Mouse (Mus musculus) layer of hippocampus, adult 9-10 months (tissue): ENCODE data around the gene Pld6.

Source experiments
- DNase-seq: peaks from one replicate; pipeline ENCODE4 v3.0.0; 2022; ENCODE audit warnings: low spot score

Pld6 gene

DNA sequence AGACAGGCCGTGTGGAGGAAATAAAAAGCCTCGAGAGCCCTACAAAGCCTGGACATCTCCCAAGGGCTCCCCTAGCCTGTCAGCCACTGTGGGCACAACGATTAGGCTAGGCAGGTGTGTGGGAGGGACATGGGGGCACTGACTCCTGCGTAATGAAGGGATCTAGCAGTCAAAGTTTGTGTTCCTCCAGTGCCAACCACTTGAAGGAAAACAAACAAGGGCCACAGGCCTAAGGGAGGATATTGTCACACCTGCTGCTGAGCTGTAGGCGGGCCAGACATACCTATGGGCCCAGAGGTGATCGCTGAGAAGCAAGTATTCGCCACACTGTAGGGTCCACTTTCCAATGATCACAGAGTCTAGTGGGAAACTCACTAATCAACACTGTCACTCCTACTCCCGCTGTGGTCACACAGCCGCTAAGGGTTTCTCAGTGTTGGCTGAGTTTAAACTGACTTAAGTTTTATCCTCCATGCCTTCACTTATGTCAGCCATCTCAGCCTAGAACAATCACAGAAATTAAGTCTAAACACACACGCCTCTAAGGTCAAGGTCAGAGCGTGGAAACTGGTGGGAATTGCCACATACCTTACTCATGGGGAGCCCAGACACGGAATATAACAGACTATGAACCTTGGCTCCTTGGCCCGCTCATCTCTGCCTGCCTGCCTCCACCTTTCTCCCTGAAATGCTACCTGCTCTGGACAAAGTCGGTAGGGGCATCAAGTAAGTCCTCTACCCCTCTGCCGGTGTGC lies 824 bp downstream of the Pld6 start:
- DNase-seq: no peak

DNA sequence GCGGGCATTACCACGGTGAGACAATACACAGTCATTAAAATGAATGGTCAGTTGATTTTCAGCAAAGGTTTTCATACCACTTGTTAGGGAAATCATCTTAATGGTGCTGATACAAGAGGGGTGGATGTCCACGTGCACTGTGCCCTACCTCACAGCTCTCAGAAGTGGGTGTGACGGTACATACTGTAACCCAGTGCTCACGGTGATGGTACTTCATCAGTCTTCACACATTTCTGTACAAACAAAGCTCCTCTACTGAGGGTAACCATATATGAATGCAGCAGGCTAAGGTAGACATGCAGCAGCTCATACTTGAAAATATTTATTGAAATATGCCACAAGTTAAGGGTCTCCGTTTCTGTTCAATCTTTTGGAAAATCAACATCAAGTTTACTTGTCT lies 3.9 kb downstream of the Pld6 start:
- no peak for DNase-seq

DNA sequence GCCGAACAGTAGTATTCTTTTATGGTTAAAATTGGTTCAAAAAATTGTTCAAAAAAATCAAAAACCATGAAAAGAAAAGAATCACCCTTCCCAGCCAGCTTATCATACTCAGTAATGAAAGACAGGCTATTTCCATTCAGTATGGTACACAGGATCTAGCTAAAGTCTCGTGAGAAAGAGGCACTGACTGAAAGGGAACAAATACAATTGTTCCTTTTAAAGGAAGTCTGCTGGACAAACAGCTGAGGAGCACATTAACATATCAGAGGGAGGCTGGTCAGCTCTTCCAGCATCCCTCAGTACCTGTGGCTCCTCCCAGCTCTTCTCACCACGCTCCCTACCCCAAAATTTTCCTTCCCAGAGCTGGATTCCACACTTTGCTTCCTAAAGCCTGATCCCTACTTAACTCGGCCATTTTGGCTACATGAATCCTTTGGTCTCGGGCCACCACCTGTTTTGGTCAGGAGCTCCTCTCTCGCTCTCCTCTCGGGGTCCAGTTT lies 5.3 kb downstream of the Pld6 start:
- no peak for DNase-seq

DNA sequence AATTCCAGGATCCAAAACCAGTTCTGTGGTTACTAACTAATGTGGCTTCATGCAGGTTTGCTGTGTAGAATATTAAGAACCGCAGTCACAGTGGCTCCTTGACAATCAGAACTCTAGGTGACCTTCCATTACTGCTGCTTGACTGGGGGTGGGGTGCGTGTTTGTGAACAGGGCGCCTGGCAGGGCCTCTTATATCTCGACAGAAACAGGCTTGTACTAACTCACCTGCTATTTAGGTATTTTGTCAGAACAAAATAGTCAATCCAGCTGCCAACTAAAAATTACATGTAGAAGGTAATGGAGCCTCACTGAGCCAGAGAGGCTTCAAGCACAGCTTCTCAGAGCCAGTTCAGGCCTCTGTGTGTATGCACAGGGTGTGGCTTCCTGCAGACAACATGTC lies 7.2 kb downstream of the Pld6 start:
- no peak for DNase-seq

DNA sequence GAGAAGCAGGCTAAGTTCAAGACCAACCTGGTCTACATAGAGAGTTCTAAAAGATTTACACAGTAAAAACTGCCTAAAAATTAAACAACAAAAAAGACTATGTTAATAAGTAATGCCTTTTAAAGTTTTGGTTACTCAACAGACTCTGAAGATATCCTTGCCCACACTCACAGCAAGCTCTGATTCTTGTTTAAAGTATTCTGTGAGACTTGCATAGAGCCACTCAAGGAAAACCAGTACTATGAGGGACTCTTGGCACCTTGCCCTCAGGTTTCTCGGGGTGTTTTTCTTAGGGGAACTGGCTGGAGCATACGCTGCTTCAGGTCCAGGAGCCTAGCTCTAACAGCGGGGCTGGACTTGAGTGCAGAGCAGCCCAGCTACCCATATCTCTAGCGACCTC lies 8.0 kb downstream of the Pld6 start:
- DNase-seq: no peak

DNA sequence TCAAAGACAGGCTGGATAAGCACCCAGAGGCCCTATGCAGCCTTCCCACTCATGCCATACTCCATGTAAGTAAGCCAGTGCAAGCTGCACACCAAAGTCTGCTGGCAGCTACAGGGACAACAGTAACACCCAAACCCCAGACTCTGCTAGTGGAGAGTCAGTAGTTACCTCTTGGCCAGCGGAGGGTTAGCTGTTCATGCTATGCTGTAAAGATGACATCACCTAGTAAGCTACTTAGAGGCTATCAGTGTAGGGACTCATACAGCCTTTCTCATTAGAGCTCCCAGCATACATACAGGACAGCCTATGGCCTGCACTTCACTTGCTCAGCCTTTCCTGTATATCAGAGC lies 8.6 kb downstream of the Pld6 start:
- DNase-seq: no peak

DNA sequence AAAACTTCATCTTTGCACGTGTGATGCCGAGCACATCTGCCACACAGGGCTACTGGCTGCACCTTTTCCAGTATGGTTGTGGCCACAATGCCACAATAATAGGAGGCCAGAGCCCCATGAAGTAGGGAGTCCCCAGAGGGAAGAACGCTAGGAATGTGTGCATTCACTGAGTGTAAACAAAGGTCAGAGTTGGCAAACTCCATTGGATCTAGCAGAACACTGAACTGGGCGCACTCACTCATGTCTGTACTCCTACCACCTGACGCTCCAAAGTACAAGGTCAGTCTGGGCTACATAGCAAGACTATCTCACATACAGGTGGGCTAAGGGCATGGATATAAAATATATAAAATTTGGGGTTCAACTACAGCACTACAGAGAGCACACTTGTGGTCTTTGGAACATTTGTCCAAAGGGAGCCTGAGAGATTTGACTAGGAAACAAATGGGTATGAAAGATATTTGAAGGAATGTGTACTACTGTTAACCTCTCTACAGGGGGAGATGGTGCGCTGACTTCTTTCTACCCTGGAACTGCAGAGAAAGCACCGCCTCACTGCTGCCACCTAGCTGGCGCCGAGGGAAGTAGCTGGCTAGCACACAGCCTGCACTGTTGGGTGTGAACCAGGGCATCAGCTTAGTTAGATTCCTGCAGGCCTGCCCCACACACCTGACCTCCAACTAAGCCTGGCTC lies 9.1 kb downstream of the Pld6 start:
- no peak for DNase-seq

DNA sequence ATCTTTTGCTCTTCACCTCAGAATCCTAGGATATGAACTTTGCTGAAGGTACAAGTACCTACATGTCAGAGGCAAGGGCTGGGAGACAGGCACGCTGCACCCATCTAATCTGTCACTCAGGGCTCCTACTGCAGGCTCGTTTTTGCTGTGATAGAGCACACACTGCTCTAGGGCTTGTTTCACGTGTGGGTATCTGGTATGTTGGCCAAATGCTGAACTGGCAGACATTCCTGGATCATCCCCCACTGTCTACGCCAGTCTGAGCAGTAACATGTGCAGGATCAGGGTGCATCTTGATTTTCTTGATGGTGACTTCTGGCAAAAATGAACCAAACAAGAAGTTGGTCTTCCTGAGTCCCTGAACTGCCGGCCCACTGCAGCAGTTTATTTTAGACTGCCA lies 10.2 kb downstream of the Pld6 start:
- no peak for DNase-seq

DNA sequence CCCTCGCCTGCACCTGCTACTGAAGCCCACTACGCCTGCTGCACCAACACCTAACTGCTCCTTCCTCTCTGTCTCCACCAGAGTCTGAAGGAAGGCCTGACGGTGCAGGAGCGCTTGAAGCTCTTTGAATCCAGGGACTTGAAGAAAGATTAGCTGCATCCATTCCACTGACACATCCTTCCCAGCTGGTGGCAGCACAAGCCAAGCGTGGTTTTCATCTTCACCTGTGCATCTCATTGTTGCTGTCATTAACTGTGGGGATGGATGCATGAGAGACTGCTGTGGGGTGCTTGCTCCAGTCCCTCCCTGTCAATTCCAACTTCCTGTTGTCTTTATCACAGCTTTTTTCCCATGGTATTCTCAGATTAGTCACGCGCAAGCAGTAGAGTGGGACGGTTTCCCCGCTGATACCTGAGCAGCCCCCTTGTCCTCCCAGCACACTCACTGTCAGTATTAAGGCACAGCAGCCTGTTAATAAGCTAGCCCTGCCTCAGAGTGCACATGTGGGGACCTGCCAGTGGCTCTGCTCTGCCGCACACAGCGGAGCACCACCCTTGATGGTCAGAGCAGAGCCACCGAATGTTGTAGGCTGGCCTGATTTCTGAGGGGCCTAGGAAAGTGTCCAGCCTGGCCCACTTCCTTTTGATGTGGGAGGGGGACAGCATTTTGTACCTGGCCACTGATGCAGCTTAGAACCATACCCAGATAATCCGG lies 11.9 kb downstream of the Pld6 start:
- DNase-seq: no peak

DNA sequence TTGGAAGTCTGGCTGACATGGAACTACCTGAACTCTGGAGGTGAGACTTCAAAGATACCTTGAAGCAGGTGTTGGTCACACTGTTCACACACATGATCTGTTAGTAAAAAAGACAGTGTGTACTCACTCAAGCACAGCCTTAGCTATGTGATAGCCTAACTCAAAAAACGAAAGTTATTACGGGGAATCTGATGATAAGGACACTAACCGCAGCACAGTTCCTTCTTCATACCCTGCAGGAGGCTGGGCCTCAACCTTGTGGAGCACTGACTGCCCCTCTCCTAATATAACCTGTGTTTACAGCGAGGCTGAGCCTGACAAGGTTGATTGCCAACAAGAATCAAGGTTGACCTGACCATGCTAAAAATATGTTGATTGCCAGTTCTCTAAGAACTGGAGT lies 12.9 kb downstream of the Pld6 start:
- DNase-seq: no peak

DNA sequence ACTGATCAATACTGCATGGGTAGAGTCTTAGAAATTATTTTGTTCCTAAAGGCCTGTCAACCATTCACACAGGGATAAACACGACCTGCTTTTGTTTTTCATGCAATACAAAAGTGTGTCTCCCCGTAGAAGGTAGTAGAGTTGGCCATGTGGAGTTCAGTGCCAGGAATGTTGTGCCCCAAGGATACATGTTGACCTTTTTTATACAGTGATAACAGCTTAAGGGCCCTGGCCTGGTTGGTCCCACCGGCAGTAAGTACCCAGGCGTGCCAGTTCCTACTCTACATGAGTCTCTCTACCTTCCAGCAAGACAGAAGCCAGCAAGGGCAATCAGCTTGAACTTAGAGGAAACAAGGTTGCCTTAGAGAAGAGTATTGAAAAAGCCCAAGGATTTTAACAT lies 14.5 kb downstream of the Pld6 start:
- no peak for DNase-seq

DNA sequence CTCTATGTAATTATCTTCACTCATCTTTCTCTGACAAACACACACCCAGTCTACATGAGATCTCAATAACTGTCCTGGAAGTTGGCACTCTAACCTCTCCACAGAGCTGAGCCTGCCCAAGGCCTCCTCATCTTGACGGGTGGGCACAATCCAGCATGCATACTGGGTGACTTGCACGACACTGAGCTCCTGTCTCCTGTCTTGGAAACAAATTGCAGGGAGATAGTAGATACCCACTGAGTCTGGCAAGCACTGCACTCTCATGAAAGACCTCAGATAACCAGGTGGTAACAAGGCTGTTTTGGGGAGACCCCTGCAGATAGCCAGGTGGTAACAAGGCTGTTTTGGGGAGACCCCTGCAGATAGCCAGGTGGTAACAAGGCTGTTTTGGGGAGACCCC lies 15.2 kb downstream of the Pld6 start:
- no peak for DNase-seq

DNA sequence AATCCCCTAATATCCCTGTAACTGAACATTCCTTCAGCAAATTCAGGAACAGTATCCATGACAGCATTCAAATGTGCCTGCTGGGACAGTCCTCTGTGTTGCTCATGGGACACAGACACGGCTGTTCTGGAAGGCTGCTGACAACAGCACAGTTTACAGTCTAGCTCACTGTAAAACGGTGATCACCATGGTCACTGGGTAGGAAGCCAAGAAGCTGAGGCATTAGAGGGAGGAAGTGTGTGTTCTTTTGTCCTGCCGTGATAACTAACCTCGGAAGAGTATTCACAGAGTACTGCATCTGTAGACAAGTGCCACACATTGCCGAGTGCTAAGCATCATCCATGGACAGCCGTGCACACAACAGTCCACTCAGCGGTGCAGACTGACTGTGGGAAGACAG lies 16.7 kb downstream of the Pld6 start:
- no peak for DNase-seq

DNA sequence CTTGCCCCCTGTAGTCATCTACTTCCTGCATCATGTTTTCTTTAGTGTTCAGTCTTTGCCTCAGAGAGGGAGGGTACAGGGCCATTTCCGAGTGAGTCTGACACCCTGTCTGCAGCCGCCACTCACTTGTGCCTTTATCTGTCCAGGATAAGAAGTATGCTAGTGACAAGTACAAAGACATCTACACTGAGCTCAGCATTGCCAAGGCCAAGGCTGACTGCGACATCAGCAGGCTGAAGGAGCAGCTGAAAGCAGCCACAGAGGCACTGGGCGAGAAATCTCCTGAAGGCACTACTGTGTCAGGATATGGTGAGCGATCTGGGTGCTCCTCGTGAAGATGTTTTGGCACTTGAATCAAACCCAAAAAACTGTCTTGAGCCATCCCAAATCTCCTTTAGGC lies 17.7 kb downstream of the Pld6 start:
- no peak for DNase-seq

DNA sequence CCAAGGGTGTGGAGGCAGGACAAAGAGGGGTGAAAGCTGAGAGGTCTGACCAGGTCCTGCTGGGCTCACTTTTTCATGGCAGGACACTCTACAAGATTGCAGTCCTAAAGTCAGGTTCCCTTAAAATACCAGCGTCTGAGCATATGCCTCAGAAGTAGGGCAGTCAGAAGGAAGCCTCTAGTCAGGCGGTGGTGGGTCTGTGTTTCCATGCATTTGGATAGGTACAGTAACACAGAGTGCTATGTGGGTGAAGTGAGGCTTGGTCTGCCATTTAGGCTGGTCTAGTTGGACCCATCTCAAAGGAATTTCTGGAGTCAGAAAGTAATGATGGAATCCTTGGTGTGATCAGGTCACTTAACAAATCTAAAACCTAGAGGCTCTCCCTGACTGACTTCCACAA lies 18.1 kb downstream of the Pld6 start:
- no peak for DNase-seq

DNA sequence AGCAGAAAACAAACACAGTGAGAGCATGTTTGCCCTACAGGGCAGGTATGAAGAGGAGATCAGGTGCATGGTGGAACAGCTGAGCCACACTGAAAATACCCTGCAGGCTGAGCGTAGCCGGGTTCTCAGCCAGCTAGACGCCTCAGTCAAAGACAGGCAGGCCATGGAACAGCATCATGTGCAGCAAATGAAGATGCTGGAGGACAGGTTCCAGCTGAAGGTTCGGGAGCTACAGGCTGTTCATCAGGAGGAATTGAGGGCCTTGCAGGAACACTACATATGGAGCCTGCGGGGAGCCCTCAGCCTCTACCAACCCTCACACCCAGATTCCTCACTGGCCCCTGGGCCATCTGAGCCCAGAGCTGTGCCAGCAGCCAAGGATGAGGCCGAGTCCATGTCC lies 26.6 kb downstream of the Pld6 start:
- DNase-seq: no peak

DNA sequence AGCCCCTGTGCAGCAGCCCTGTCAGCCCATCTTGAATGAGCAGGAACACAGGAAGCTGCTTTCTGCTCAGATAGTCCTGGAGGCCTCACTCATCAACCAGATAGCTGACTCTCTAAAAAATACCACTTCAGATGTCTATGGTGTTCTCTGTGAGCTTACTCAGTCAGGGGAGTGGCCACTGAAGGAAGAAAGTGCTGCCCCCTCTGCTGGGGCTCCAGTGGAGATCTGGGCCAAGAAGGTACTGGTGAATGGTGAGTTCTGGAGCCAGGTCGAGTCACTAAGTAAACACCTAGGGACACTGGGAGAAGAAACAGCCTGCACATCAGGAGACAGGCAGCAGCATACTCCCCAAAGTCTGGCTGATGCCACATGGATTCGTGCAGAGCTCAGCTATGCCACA lies 27.8 kb downstream of the Pld6 start:
- no peak for DNase-seq

DNA sequence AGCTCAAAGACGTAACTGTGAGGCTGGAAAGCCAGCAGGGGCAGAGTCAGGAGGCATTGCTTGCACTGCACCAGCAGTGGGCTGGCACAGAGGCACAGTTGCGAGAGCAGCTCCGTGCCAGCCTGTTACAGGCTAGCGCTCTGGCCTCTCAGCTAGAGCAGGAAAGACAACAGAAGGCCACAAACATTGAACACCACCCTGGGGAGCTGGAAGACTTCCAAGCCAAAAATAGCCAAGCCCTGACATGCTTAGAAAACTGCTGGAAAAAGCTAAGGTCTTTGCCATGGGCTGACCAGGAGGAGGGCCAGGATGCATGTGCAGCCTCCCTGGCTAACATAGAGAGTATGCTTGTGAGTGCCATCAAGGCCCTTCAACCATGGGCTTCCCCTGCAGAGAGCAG lies 28.3 kb downstream of the Pld6 start:
- peak; percentile 48 for DNase-seq

DNA sequence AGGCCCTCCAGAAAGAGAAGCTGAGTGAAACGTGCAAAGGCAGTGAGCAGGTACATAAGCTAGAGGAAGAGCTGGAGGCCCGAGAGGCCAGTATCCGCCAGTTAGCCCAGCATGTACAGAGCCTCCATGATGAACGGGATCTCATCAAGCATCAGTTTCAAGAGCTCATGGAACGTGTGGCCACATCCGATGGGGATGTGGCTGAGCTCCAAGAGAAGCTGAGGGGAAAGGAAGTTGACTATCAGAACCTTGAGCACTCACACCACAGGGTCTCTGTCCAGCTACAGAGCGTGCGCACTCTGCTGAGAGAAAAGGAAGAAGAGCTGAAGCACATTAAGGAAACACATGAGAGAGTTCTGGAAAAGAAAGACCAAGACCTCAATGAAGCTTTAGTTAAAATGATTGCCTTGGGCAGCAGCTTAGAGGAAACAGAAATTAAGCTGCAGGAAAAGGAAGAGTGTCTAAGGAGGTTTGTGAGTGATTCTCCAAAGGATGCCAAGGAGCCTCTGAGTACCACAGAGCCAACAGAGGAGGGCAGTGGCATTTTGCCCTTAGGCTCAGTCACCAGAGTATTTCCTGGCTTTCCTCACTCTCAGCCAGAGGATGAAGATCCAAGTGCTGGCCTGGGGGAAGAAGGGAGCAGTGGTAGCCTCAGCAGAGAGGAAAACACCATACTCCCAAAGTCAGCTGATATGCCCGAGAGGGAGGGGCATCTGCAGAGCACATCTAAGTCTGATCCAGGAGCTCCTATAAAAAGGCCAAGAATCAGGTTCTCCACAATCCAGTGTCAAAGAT lies 29.1 kb downstream of the Pld6 start:
- DNase-seq: no peak

DNA sequence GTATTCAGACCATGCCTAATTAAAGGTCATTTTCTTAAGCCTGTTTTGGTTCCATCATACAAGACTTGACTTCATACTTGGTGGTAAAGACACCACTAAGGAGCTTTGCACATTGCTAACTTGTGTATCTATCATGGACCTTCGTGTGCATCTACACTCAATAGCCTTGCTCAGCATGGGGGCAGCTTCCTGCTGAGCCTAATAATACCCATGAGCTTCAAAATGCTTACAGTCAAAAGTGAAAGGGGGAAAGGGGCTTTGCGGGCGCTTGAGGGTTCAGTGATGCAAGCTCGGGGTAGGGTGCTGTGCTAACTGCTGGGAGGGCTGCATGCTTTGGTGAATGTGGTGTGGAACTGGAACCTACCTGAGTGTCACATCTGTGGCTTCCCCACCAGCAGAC lies 31.1 kb downstream of the Pld6 start:
- DNase-seq: no peak

DNA sequence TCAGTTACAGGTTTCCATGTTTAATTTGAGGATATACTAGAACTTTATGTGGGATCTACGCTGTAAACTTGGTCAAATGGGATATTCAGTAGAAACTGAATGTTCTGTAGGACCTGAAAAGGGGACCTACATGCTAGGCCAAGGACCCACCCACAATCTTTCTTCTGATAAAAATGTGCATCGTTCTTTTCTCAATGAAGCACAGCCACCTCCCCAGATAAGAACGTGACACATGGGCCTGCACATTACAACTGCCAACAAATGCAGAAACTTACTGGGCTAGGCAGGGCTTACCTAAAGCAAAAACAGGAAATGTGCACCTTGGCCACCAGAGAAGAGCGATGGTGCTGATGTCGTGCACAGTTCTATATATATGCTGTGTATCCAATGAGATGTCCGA lies 32.9 kb downstream of the Pld6 start:
- DNase-seq: no peak

DNA sequence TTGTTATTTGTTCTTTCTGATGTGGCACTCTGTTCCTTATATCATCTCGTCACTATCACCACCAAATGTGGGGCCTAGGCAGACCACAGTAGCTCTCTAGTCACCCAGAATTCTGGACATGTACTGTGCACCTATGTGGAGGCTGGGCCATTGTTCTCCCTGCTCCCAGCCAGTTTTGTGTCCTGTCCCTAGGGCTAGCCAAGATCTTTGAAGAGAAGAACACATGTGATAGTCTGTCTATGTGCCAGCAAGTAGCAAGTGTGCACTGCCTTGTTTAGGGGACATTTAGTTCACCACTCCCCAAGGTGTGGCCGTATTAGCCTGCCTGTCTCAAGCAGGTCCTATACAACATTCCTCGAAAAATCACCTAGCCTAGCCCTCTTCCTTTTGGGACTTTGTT lies 38.4 kb downstream of the Pld6 start:
- no peak for DNase-seq

DNA sequence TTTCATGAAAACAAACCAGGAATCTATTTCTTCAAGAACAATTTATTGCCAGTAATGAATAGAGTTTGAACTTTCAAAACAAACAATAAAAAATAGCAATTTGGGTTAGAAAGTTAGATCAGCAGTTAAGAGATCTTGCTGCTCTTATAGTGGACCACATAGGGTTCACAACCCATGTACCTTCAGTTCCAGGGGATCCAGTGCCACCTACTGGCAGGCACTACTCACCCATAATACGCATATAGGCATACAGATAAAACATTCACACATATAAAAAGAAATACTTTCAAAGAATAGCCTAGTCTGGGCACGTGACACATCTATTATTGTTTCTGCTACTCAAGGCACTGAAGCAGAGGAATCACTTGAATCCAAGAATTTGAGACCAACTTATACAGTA lies 40.8 kb downstream of the Pld6 start:
- DNase-seq: no peak
